Mouse (Mus musculus): ENCODE measurements around the gene Agl. TPM values are rescaled to one million over a fixed set of nuclear protein-coding genes. Genes with fewer than 3 reads are reported as not detected.

Gene Agl
- polyA plus RNA-seq (2015; fragmentation: Nextera tagmentation; extraction: Ambion mirVana) = 24.0 and 37.2 TPM in 2 replicates

DNA sequence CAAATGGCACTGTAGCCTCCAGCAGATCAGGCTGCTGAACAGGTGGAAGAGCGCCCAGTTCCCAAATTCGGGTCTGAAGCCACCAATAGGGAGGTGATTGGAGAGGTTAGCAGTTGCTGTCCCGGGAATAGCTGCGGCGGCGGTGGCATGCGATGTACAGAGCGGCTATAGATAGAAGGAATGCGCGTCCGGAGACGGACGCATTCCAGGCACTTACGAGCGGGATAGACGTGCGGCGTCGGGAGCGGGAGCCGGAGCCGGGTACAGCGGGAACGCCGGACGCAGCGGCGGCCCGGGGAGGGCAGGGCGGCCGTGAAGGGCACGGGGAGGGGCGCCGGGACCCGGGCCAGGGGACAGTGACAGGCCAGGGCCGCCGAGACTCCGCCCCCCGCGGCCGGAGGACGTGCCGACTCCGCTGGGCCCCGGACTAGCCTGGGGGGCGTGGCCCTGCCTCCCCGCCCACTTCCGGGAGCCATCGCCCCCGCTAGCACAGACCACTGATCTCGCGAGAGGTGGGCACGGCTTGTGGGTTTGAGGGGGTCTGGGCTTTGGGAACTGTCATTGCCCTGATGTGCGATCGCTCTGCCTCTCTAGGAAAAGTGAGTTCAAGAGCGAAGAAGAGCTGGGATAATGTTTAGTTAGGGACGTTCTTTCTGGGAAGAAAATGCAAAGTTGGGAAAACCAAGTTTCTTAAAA lies at the start of gene Agl:
Gene Agl (minus strand): TSS at position 356 of the 696 bp plus-strand sequence.
- Histone ChIP-seq H3K9me3 (no peaks in the 10 kb centered on the region), H3K9ac (peak within 1 kb of the TSS; percentile 62), H3K4me2 (peak within 1 kb of the TSS; percentile 69), H3K4me1 (peaks cover 7% of the 10 kb centered on the region; the same call in 1 of the 2 replicates), H3K27ac (peak within 1 kb of the TSS; percentile 93), H3K36me3 (no peaks in the 10 kb centered on the region), H3K27me3 (no peaks in the 10 kb centered on the region), H3K4me3 (peak within 1 kb of the TSS; percentile 76)
- ATAC-seq (ENCODE audit: insufficient number of reproducible peaks, low FRiP score, low TSS enrichment, low read depth) = peak; percentile 99
- under 1% methylated on average over 56 of the region's 57 CpGs for whole genome bisulfite sequencing

DNA sequence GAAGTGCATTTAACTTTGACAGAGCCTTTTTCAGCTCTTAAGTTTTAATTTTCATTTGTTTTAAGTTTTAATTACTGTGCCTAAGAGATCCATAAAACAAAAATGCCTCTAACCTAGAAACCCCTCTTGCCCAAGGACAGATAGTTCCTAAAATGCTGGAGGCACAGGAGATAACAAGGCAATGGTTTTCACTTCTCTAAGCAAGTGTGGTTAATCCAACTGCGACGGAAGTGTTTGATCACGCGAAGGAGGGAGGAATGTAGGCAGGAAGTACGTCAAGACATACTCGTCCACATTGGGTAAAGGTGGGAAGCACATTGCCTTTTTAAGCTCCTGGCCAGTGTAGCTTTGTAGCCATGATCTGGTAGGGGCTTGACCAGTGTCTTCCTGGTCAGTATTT lies 49.6 kb upstream of the Agl start:
- H3K4me2 ChIP-seq = no peak overlapping the region
- no peaks in the 10 kb centered on the region for H3K27me3 ChIP-seq
- H3K36me3 ChIP-seq = no peaks in the 10 kb centered on the region
- no peak for ATAC-seq (ENCODE audit: insufficient number of reproducible peaks, low FRiP score, low TSS enrichment, low read depth)
- WGBS = 73% methylated on average over 6 of the region's 6 CpGs
- no peak overlapping the region for H3K9ac ChIP-seq
- no peak overlapping the region for H3K27ac ChIP-seq
- H3K4me3 ChIP-seq = no peak overlapping the region
- H3K9me3 ChIP-seq = no peaks in the 10 kb centered on the region
- H3K4me1 ChIP-seq = peaks cover 4% of the 10 kb centered on the region

DNA sequence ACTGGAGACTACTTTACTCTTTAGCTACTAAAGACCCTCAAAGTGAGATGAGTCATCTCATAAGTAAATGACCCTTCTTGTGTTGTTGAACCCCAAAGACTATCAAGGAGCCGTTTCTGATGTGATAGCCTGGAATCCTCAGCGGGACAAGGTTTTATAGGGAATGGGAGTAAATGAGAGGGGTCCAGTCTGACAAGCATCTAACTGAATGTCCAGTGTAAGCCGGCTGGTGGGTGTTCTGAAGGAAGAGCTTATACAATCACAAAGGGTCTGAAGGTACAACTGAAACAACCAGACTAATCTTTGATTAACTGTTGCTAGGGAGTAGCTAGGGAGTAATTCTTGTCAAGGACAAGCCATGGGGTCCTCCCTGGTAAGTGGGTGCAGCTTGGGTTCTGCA lies 44.5 kb upstream of the Agl start:
- ATAC-seq (ENCODE audit: insufficient number of reproducible peaks, low FRiP score, low TSS enrichment, low read depth) = no peak
- H3K4me1 ChIP-seq = no peaks in the 10 kb centered on the region
- H3K36me3 ChIP-seq = no peaks in the 10 kb centered on the region
- H3K27ac ChIP-seq = no peak overlapping the region
- H3K9me3 ChIP-seq = no peaks in the 10 kb centered on the region
- H3K27me3 ChIP-seq = no peaks in the 10 kb centered on the region
- H3K4me2 ChIP-seq = no peak overlapping the region
- 90% methylated on average over 3 of the region's 3 CpGs for WGBS
- H3K9ac ChIP-seq = no peak overlapping the region
- H3K4me3 ChIP-seq = no peak overlapping the region

GRCm38 (mm10) chr3:116850376-116850775 lies 42.4 kb upstream of the Agl start:
- H3K4me3 ChIP-seq = no peak overlapping the region
- H3K4me1 ChIP-seq = no peaks in the 10 kb centered on the region
- no peaks in the 10 kb centered on the region for H3K36me3 ChIP-seq
- no peak overlapping the region for H3K27ac ChIP-seq
- H3K27me3 ChIP-seq = no peaks in the 10 kb centered on the region
- H3K4me2 ChIP-seq = no peak overlapping the region
- WGBS = 79% methylated on average over 1 of the region's 1 CpGs
- ATAC-seq (ENCODE audit: insufficient number of reproducible peaks, low FRiP score, low TSS enrichment, low read depth) = no peak
- H3K9ac ChIP-seq = no peak overlapping the region
- H3K9me3 ChIP-seq = no peaks in the 10 kb centered on the region

- Histone ChIP-seq H3K4me1 (no peaks in the 10 kb centered on the region), H3K4me3 (no peak overlapping the region), H3K27me3 (no peaks in the 10 kb centered on the region), H3K4me2 (no peak overlapping the region), H3K9ac (no peak overlapping the region), H3K36me3 (no peaks in the 10 kb centered on the region), H3K27ac (no peak overlapping the region), H3K9me3 (no peaks in the 10 kb centered on the region)
- ATAC-seq (ENCODE audit: insufficient number of reproducible peaks, low FRiP score, low TSS enrichment, low read depth) = no peak
- WGBS = 78% methylated on average over 4 of the region's 4 CpGs
These were observed 41.0 kb upstream of the Agl start for GRCm38 (mm10) chr3:116848936-116849335.

DNA sequence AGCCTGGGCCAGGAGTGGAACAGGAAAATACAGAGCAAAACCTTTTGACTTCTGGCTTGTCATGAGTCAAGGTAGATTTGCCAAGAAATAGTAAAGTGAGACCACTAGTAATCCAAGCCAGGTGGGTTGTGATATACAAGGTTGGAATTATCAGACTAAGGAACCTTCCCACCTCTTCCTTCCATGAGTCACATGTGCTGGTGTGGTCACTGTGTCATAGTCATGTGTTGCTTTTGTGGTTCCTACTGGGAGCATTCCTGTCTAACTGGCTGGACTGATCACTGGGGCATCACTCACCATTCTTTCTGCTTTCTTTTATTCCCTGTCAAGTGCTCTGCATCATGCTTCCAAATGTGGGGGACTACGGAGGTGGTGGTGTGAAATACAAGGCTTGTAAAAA lies 40.1 kb upstream of the Agl start:
- no peak for ATAC-seq (ENCODE audit: insufficient number of reproducible peaks, low FRiP score, low TSS enrichment, low read depth)
- 69% methylated on average over 1 of the region's 1 CpGs for WGBS

GRCm38 (mm10) chr3:116846084-116846483 lies 38.1 kb upstream of the Agl start:
- ATAC-seq (ENCODE audit: insufficient number of reproducible peaks, low FRiP score, low TSS enrichment, low read depth) = no peak
- H3K27ac ChIP-seq = no peak overlapping the region
- no peak overlapping the region for H3K4me2 ChIP-seq
- no peak overlapping the region for H3K4me3 ChIP-seq
- no peaks in the 10 kb centered on the region for H3K36me3 ChIP-seq
- no peaks in the 10 kb centered on the region for H3K4me1 ChIP-seq
- no peaks in the 10 kb centered on the region for H3K27me3 ChIP-seq
- WGBS = 68% methylated on average over 4 of the region's 4 CpGs
- no peak overlapping the region for H3K9ac ChIP-seq
- no peaks in the 10 kb centered on the region for H3K9me3 ChIP-seq

More for the DNA sequence above, 40.1 kb upstream of the Agl start:
- no peaks in the 10 kb centered on the region for H3K27me3 ChIP-seq
- H3K9me3 ChIP-seq = no peaks in the 10 kb centered on the region
- no peak overlapping the region for H3K9ac ChIP-seq
- no peaks in the 10 kb centered on the region for H3K36me3 ChIP-seq
- H3K4me2 ChIP-seq = no peak overlapping the region
- no peak overlapping the region for H3K4me3 ChIP-seq
- H3K27ac ChIP-seq = no peak overlapping the region
- no peaks in the 10 kb centered on the region for H3K4me1 ChIP-seq

DNA sequence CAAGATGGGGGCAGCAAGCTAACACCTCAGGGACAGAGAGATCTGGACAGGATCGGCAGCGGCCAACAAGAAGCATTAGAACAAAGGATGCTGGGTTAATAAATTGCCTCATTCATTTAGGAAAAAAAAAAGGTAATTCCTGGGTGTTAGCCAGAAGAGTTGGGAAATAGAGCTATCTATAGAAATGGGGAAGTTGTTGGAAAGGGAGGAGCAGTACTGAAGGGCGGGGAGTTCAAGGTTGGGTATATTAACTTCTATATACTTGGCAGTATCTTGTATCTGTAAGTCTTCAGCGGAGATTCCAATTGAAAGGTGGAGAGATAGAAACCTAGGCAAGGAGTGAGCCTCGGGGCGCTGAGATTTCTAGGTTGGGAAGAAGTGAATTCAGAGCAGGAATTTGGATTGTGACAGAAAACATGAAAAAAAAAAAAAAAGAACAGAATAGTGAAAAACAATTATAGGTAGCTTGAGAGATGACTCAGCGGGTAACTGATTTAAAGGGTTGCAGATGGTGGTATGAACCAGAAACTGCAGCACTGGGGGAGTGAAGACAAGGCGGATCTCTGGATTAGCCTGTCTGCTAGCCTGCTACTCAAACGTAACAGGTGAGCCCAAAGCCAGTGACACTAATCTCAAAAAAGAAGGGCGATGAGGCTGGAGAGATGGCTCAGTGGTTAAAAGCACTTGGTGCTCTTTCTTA lies 37.1 kb upstream of the Agl start:
- Histone ChIP-seq H3K9ac (no peak overlapping the region), H3K4me1 (no peaks in the 10 kb centered on the region), H3K27ac (no peak overlapping the region), H3K27me3 (no peaks in the 10 kb centered on the region), H3K36me3 (no peaks in the 10 kb centered on the region), H3K4me3 (no peak overlapping the region), H3K9me3 (no peaks in the 10 kb centered on the region), H3K4me2 (no peak overlapping the region)
- 81% methylated on average over 10 of the region's 10 CpGs for WGBS
- no peak for ATAC-seq (ENCODE audit: insufficient number of reproducible peaks, low FRiP score, low TSS enrichment, low read depth)

GRCm38 (mm10) chr3:116841311-116841710 lies 33.3 kb upstream of the Agl start:
- Histone ChIP-seq H3K36me3 (no peaks in the 10 kb centered on the region), H3K9me3 (no peaks in the 10 kb centered on the region), H3K9ac (no peak overlapping the region), H3K4me2 (no peak overlapping the region), H3K4me3 (no peak overlapping the region), H3K27me3 (no peaks in the 10 kb centered on the region), H3K4me1 (no peaks in the 10 kb centered on the region), H3K27ac (no peak overlapping the region)
- no peak for ATAC-seq (ENCODE audit: insufficient number of reproducible peaks, low FRiP score, low TSS enrichment, low read depth)
- 86% methylated on average over 2 of the region's 2 CpGs for WGBS

GRCm38 (mm10) chr3:116836681-116837475 lies 28.9 kb upstream of the Agl start:
- Histone ChIP-seq H3K9ac (no peak overlapping the region), H3K9me3 (no peaks in the 10 kb centered on the region), H3K4me2 (no peak overlapping the region), H3K4me3 (no peak overlapping the region), H3K27me3 (no peaks in the 10 kb centered on the region), H3K36me3 (no peaks in the 10 kb centered on the region), H3K27ac (no peak overlapping the region), H3K4me1 (no peaks in the 10 kb centered on the region)
- WGBS = 78% methylated on average over 23 of the region's 23 CpGs
- no peak for ATAC-seq (ENCODE audit: insufficient number of reproducible peaks, low FRiP score, low TSS enrichment, low read depth)

GRCm38 (mm10) chr3:116835770-116836680 lies 28.1 kb upstream of the Agl start:
- H3K27me3 ChIP-seq = no peaks in the 10 kb centered on the region
- 0 out of 2 replicates have a peak, but pooled peaks have one; percentile 57 for ATAC-seq (ENCODE audit: insufficient number of reproducible peaks, low FRiP score, low TSS enrichment, low read depth)
- peak overlapping the region; percentile 28; the same call in 1 of the 2 replicates for H3K9ac ChIP-seq
- H3K4me3 ChIP-seq = peak overlapping the region; percentile 40
- H3K4me2 ChIP-seq = peak overlapping the region; percentile 64
- no peaks in the 10 kb centered on the region for H3K4me1 ChIP-seq
- WGBS = 22% methylated on average over 21 of the region's 21 CpGs
- H3K36me3 ChIP-seq = no peaks in the 10 kb centered on the region
- no peak overlapping the region for H3K27ac ChIP-seq
- H3K9me3 ChIP-seq = no peaks in the 10 kb centered on the region
